Mouse (Mus musculus) megakaryocyte-erythroid progenitor cell, adult 5-6 weeks (primary cell): Measurements from ENCODE around the gene Ankrd54. TPM values are rescaled to one million over a fixed set of nuclear protein-coding genes. Genes with fewer than 3 reads are reported as not detected.

ENCODE experiments used
- ATAC-seq: replicated peaks from 2 replicates; pipeline ENCODE4 v1.8.0; 2016; ENCODE audit warnings: mild to moderate bottlenecking, inconsistent platforms; ENCODE audit not compliant: severe bottlenecking, poor library complexity, low FRiP score, low TSS enrichment
- total RNA-seq, 2 experiments: library from RNA; stranded (forward) in 1 of 2; stranded (reverse) in 1 of 2; fragments of 200-1000, 215-1000 nt in 1 of 2; fragments of >200 nt in 1 of 2; fragmentation: Nextera tagmentation in 1 of 2; gene quantifications; 2 replicates each; pipeline ENCODE4 v1.2.3; 2014 to 2017

Gene Ankrd54
- 24.4 and 44.2 TPM in 2 replicates for total RNA-seq (2014; fragmentation: Nextera tagmentation)
- total RNA-seq (2017) = 15.0 and 15.2 TPM in 2 replicates

DNA sequence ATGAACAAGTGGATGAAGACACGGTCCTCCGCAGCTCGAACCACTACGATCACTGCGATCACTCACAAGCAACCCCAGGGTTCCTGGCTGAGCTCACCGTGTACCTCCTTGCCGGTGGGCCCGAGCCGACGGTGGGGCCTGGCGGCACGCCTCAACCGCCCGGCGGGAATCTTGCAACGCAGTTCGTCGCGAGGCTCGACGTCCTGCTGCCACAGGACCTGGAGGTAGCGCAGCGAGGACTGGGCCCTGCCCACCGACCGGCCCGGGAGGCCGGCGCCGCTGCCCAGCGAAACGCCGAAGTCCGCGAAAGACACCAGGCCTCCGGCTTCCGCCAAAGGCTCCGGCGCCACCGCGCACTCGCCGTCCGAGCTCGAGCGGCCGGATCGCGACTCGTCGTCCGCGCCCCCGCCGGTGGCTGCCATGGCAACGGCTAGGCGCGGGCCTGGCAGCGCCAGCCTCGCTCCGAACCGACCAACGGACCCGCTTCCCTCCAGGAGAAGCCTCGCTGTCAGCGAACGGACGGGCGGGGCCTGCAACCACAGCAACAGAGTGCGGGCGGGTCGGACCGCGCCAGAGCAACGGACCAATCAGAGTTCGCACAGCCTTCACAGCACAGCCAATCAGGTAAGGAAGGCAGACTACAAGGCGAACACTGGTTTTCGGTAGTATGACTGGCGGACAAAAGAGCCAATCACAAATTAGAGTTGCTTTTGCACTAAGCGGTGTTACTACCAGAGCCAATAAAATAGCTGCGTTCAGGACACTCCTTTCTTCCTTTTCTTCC, at the start of gene Ankrd54:
Gene Ankrd54, minus strand, starts transcription at position 518 of the 784 bp plus-strand sequence.
- peak; percentile 96 for ATAC-seq

DNA sequence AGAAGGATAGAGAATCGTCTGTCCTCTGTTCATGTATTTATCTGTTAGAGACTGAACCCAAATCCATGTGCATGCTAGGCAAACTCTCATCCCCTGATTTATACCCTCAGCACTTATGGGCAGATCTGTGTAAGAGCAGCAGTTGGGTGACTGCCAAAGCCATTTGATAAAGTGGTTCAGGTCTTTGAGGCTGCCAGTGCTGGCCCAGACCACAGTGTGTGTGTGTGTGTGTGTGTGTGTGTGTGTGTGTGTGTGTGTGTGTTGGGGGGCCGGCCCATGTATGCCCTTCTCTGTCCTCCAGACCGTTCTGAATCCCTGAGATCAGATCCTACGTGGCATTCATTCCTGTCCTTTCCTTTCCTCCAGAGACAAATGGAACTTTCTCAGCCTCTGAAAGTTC, 49.1 kb upstream of the Ankrd54 start:
- no peak for ATAC-seq

DNA sequence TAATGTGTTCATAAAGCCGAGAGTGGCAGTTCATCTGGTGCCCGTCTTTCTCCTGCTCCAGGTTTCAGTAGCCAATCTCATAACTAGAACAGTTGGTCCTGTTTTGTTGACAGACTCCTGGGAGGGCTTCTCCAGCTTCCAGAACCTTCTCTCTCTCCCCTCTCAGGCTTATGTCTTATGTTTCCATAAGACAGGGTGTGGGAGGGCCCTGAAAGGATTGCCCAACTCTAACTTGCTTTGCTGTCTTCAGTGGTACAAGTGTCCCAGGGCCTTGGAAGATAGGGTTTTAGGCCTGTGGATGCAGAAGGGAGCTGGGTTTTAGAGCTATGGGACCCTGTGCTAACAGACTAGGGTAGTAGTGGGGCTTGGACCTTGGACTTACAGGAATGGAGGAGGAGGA, 47.8 kb upstream of the Ankrd54 start:
- no peak for ATAC-seq

DNA sequence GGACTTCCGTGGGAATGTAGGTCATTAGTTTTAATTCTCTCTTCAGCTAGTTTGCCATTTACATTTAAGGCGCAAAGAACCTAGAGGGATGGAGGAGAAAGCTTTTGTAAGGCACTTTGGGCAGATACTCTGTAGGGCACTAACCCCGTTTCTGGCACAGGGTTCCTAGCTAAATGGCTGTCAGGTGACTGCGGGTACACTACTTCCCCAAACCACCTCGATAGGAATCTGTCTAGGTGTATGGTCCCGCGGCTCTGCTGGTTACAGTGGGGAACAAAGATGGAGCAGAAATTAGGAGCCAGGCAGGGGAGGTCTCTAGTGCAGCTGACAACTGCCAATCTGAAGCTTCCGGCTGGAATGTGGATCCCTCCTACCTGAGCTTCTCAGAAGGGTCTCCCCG, 47.3 kb upstream of the Ankrd54 start:
- no peak for ATAC-seq

DNA sequence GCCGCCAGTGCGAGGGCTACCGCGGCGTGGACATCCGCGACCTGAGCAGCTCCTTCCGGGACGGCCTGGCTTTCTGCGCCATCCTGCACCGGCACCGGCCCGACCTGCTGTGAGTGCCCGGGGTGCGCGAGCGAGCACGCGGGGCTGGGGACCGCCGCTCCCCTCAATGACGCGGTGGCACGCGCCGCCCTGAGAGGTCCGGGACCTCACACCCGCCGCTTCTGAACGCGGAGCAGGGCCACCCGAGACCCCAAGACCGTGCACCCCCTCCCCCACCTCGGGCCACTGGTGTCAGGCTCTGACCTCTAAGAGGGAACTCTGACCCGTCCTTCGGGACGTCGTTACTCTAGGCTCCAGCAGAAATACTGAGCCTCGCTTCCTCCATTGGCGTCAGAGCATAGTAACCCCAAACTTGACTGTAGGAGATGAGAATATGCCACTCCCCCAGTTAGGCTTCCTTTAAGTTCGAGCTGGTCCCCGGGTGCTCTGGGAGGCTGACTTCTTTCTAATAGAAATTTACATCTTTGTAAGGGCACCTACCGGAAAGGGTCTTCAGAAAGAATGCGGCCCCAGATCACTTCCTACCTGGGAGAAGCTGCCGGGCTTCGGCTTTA, 46.7 kb upstream of the Ankrd54 start:
- no peak for ATAC-seq

DNA sequence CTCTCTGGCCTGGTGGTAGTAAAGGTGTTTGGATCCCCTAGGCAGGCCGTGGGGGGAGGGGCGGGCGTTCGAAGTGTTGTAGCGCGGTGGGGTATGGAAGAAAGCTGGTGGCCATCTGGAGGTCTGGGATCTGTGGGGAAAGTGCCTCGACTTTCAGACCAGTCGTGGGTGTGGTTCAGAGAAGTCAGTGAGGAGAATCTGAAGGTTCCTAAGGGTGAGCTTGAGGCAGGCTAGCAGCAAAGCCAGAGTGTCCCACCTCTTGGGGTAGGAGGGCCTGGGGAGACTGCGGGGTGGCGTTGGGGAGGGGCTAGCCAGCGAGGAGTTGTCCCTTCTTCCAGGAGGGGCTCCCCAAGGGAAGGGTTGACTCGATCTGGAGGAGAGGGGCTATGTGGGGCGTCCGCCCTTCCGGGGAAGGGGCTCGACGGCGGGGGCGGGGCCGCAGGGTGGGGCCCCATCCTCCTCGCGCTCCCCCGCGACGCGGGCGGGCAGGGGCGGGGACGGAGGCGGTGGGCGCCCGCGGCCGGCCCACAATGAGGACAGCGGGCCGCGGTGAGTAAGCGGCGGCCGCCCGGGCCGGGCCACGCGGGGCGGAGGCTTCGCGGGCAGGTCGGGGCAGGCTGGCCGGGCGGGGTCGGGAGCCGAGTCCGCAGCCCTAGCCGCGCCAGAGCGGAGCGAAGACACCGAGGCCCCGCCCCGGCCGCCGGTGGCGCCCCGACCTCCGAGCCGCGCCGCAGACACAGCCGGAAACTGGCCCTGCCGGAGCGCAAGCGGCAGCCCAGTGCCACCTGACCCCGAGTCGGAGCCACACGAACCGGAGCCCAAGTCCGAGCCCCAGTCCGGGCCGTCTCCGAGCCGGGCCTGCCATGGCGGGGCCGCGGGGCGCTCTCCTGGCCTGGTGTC, 46.0 kb upstream of the Ankrd54 start, which contains the start of gene Micall1:
Gene Micall1, plus strand, starts transcription at position 478 of the 900 bp plus-strand sequence.
- ATAC-seq = 0 out of 2 replicates have a peak, but pooled peaks have one; percentile 25

DNA sequence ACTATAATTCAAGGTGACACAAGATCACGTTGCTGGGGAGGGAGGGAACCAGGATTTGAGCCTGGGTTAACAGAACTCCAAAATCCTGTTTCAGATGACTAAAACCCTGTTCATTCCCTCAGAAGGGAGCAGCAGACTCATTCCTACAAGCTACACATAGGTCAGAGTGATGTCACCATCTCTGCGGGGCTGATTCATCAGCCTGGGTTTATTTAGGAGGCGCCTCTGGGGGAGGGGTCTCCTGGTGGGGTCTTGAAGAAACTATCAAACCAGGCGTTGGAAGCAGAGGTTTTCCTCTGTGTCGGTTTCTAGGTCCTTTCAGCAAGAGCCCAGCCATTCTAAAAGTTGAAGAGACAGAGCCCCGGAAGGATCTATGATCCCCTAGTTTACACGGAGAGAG, 45.3 kb upstream of the Ankrd54 start:
- no peak for ATAC-seq

DNA sequence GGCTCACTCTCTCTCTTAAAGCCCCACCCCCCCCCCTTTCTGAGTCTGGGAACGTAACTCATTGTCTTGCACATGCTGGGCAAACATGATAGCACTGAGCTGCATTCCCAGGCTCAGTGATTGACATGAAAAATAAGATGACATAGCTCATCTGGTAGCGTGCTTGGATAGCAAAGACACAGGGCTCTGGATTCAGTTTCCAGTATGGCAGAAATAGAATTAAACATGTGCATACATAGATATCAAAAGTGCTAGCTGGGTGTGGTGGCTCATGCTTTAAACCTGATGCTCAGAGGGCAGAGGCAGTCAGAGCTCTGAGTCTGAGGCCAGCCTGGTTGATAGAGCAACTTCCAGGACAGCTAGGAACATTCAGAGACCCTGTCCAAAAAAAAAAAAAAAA, 43.1 kb upstream of the Ankrd54 start:
- peak; percentile 86 for ATAC-seq

DNA sequence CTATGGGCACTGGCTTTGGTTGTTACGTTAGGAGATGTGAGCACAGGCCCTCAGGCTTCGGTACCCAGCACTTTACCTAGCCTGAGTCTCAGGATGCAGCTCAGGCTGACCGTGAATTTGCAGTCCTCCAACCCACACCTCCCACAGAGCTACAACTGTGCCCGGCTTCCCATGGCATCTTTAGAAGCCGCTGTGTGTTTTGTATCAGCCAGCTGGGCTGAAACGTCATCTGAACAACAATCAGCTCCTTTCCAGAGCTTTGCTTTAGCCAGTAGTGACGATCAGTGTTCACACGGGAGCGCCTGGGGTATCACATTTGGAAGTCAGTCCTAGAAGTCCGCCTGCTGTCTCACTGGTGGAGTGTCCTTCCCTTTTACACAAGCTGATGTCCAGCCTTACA, 40.6 kb upstream of the Ankrd54 start:
- ATAC-seq = no peak

DNA sequence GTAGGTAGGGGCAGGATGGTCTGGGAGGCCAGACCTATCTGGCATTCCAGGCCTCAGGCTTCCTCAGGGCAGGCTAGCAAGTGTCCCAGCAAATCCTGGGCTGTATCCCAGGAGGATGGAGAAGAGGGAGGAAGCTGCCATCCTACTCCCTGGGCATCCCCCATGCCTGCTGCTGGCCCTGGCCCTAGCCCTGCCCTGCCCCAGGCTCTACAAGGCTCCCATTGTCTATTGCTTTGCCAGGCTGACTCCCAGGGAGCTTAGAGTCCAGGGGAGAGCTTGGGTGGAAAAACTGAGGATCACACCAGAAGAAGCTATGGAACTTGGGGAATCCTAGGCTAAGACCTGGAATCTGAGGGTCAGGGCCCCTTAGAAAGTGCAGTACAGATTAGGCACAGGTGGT, 38.8 kb upstream of the Ankrd54 start:
- ATAC-seq = no peak

DNA sequence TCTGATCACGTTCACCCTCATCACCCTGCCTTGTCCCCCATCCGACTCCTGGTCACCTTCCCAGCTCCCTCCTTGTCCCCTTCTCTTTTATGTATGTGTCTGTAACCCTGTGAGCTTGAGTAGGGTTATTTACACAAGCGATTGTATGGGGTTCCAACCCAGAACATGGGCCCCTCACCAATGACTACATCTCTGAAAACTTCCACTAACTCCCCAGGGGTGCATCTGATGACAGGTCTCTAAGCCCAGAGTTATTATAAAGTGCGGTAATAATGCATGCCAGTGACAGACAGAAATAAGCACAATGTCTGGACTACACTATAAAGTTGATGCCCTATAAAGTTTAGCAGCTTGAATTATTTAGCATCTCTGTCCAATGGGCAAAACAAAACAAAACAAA, 37.7 kb upstream of the Ankrd54 start:
- ATAC-seq = no peak

DNA sequence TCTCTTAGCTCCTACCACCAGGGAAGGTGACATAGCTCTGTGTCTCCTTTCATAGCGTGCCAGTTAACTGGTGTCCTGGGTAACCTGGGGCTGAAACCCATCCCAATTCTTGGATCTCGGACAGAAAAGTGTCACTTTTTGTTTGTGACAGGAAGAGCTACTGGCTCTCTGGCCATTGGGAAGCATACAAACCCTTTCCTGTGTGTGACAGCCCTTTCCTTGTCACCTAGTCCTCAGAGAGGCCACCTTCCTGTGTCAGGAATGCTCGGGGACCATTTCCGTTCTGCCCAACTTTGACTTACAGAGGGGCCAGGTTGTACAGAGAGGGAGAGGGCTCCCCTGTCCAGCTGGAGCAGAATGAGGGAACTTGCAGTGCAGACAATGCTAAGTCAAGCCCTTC, 36.8 kb upstream of the Ankrd54 start:
- no peak for ATAC-seq

DNA sequence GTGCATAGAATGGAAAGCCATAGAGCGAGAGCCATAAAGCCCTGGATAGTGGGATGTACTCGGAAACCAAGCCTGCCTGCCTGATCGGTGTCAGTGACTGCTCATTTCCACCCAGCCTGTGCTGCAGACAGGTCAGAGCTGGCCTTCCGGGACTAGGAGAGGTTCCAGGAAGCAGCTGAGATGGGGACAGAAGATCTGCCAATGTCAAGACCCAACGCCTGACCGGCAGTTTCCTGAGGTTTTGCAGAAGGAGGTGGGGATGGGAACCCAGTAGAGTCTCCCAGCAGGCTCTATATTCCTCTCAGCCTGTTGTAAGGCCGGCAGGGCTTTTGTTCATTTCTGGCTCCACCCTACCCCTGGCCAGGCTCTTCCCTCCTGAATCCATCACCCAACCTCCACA, 36.2 kb upstream of the Ankrd54 start:
- no peak for ATAC-seq

DNA sequence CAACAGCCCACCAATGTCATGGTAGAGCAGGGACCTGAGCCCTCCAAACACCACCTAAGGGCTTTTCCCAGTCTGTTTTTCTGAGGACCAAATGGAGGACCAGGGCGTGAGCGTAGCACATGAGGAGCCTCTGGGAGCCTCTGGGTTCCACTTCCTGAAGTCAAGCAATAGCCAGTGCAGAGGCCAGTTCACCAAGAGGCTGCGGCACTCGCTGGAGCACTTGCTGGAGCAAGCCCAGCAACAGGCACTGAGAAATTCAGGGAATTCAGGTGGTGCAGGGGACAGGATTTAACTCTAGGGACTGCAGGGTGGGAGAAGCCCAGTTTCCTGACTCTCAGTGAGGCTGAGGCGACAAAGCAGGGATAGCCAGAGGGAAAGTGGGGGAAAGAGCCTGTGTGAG, 35.5 kb upstream of the Ankrd54 start:
- ATAC-seq = no peak

DNA sequence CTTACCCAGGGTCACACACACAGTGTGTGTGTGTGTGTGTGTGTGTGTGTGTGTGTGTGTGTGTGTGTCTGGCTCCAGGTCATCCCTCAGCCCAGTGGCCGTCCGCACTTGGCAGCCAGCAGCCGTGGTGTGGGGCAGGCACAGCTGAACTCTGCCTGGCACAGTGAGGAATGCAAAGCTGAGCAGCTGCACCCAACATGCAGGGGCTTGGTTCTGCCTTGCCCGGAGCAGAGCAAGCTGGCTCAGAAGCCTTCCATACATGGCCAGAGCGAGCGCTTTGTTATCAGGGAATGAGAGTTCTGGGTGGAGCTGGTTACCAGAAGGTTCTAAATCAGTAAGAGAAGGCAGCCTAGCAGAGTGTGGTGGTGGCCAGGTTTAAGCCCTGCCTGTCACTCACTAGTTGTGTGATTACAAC, 34.9 kb upstream of the Ankrd54 start:
- peak; percentile 68 for ATAC-seq

DNA sequence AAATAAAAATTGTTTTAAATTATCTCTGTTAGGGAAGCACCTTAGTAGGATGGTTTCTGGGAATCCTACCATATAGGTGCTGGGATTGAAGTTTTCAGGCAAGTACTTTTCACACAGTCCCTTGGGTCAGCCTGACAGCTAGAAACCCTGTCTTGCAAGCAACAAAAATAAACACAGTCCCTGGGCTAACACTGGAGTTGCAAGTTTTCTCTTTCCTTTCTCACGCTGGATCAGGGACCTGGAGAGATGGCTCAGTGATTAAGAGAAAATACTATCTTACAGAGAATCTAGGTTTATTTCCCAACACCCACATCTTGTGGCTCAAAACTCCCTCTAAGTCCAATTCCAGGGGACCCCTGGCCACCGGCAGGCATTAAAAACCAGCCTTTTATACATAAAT, 34.4 kb upstream of the Ankrd54 start:
- ATAC-seq = no peak

DNA sequence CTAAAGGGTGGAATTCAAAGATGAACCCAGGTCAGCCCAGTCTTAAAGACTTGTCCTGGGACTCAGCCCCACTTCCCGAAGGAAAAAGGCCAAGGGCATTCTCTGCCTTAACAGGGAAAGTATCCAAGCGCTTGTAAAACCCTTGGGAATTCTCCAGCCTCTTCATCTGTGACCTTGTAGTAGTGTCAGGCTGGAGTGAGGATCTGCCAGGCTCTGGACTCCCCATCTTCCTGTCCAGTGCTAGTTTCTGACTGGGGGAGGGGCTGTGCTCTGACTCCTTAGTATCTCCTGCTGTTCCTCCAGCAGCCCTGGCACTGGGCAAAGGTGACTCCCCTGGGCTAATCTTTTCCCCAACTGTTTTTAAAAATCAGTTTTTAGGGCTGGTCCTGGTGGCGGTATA, 33.9 kb upstream of the Ankrd54 start:
- ATAC-seq = no peak

DNA sequence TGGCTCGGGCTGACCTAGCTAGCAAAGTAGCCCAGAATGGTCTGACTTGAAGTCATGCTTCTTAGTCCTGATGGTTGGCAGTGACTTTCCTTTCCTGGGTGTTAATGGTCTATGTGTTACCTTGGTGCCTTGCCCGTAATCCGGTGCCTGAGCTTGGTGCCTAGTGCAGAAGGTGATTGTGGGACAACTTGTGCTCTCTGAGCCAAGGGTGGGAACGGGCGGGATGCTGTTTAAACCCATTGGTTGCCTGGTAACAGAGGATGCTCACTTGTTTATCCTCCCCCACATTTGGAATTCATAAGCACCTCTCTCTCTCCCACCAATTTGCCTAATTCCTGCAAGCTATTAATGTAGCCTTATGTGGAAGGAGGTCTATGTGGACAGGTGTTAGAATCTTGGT, 32.8 kb upstream of the Ankrd54 start:
- ATAC-seq = no peak

DNA sequence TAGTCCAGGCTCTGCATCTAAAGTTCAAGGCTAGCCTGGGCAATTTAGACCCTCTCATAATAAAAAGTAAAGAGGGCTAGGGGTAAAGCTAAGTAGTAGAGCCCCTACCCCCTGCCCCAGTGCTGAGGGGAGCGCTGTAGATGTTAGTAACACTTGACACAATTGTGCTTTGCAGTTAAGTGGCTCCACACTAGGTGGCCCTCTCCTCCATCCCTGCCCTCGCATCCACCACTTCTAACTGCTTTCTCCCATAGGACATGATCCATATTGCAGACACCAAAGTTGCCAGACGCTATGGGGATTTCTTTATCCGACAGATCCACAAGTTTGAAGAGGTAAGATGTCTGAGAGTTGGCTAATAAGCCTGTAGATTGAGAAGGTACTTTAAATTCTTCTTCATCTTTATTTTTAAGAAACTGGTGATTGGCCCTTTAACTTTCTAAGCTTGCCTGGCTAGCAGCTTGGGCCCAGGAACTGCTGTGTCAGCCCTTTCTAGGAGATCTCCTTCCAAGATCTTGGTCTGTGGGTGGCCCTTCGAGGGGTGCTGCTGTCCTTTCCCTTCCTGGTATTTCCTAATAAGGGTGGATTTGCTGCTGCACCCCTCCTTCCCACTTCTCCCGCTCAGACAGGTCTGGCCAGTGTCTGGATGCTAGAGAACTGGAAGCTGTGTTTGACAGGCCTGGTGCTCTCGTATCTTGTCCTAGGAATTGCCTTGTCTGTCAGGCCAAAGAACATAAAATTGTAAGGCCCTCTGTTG, 30.6 kb upstream of the Ankrd54 start:
- no peak for ATAC-seq
